Mouse (Mus musculus): ENCODE data around the gene Hnrnpu.

GRCm38 (mm10) chr1:178365171-178365570, 27.6 kb upstream of the Hnrnpu start:
- TF ChIP-seq POLR2A (IDR thresholded peaks at IDR 0.05; ENCODE audit: insufficient read depth, low read depth, low read length) (no peak), CTCF (IDR thresholded peaks at IDR 0.05) (no peak)
